Mouse (Mus musculus) lung, postnatal 36 days (tissue): ENCODE measurements around the gene Cldn20.
A peak's percentile ranks its signal among the peaks of the same experiment; 100 is the strongest.

Experiments used
- DNase-seq: peaks from one replicate; pipeline ENCODE4 v3.0.0; 2022; ENCODE audit warnings: mixed read lengths

The Cldn20 gene

DNA sequence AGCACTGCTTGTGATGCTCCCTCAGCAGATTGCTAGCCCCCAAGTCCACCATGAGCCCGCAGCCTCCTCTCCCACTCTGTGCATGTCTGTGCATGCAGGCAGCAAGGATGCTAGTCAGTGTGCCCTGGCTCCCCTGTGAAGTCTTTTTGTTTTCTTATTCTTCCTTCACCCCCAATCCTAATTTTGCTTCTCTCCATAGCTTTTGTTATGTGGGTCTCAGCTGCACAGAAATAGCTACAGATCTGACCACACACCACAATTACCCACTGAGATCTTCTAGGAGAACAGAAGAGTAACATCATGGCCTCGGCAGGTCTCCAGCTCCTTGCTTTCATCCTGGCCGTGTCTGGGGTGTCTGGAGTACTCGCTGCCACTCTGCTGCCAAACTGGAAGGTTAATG is at the start of gene Cldn20:
Gene Cldn20 (plus strand): TSS at position 301 of the 400 bp plus-strand sequence.
- no peak for DNase-seq

GRCm38 (mm10) chr17:3483091-3483490 is 49.3 kb upstream of the Cldn20 start:
- no peak for DNase-seq

DNA sequence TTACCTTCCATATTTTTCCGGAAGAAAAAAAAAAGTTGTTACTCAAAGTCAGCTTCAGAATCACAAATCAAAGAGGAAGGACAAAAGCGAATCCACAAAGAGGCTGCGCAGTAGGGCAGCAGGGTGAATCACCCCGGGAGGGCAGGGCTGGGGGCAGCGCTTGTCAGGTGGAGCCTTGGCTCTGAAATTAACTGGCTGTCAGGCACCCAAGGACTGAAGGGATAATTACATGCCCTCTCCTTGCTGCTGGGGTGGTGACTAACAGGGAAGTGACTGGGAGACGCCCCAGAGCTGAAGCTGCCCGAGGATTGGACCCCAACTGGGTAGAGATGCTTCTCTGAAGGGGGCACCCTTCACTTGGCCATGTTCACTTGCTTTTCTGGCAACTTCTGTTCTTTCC is 46.5 kb upstream of the Cldn20 start:
- no peak for DNase-seq

DNA sequence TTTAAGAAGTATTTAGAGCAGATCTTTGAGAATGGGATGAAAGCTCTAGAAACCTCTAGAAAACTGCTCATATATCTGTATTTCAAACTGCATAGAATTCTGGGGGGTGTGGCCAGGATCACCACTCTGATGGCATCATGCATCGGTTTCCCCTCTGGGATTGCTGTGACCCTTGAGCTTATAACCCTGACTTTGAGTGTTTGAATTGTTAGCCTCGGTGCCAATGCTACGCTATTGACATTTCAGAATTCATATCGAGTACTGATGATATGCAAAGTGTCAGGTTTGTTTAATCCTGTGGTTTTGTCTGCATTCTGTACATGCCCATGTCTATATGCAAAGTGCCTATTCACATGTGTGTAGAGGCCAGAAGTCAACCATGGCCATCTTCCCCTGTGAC is 45.1 kb upstream of the Cldn20 start:
- no peak for DNase-seq

DNA sequence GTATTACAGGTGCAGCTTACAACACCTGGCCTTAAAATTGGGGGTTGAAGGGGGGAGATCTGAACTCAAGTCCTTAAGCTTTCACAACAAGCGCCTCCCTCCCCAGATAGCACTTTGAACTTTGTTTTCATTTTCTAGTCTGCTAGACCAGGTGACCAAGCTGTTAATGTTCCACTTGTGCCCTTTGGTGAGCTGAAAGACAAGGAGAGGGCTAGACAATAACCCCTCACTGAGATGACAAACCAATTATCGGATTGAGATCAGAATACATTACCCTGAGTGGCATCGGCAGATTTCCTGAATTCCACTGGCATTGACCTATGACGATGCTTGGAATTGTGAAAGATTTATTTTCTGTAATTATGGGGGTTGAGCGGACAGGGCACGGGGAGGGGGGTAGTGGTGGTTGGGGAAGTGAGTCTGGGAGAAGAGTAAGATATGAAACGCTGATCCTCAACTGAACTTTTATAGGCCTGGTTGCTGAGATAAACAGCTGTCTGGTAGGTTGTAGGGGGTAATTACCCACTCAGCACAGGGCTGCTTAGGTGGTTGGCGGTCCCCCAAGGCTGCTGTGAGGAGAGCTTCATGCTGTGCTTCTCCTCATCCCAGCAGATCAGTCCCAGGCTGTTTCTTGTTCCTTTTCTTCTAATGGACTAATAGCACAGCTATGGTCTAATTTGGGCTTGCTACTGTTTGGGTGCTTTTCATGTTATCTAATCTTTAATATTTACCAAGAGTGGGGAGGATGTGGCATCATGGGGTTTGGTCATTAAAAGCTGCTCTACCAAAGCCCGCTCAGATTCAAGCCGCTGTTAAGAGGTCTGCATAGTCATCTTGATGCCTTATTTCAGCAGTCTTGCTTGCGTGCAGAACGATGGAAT is 44.4 kb upstream of the Cldn20 start:
- DNase-seq = no peak

- no peak for DNase-seq
Measured at GRCm38 (mm10) chr17:3490216-3490895, 42.0 kb upstream of the Cldn20 start.

- no peak for DNase-seq
Measured at GRCm38 (mm10) chr17:3491065-3491464, 41.3 kb upstream of the Cldn20 start.

DNA sequence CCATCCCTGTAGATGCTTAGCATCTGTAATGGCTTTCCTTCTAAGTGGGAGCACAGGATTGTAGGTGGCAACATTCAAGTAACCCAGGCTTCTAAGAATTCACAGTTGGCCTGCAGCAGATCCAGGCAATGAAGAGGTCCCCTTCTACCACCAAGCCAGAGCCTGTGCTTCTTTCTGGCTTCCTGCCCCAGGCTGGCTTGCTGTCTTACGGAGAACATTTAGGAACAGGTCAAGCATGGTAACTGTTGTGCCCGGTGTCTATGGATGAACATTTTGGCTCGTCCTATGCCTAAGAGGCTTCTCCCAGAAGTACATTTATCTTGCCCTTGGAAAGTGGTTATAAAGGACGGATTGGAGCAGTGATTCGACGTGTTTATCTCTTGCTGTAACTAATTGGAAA is 40.7 kb upstream of the Cldn20 start:
- DNase-seq = no peak

GRCm38 (mm10) chr17:3495576-3495975 is 36.8 kb upstream of the Cldn20 start:
- DNase-seq = no peak

- DNase-seq = no peak
Measured at GRCm38 (mm10) chr17:3496080-3496479, 36.3 kb upstream of the Cldn20 start.

GRCm38 (mm10) chr17:3498086-3498485 is 34.3 kb upstream of the Cldn20 start:
- peak; percentile 33 for DNase-seq

- DNase-seq = no peak
Measured at GRCm38 (mm10) chr17:3498580-3498979, 33.8 kb upstream of the Cldn20 start.

DNA sequence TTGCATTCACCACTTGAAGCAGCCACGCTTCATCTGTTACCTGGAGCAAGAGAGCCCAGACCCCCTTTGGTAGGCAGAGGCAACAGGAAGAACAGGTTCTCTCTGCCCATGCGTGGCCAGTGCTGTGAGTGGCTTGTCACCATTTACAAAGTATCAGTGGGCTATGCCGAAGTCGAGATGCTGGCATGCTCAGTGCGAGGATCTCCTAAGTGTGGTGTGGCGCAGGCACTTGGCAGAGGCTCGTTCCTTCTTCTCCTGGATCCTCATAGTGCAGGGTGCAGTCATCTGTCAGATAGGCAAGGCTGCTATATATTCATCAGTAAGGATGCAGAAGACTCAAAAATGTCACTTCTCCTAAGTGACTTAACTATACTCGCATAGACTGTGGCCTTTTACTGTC is 32.9 kb upstream of the Cldn20 start:
- no peak for DNase-seq

- DNase-seq = no peak
Measured at GRCm38 (mm10) chr17:3500076-3500475, 32.3 kb upstream of the Cldn20 start.

GRCm38 (mm10) chr17:3500936-3501335 is 31.4 kb upstream of the Cldn20 start:
- peak; percentile 3 for DNase-seq

DNA sequence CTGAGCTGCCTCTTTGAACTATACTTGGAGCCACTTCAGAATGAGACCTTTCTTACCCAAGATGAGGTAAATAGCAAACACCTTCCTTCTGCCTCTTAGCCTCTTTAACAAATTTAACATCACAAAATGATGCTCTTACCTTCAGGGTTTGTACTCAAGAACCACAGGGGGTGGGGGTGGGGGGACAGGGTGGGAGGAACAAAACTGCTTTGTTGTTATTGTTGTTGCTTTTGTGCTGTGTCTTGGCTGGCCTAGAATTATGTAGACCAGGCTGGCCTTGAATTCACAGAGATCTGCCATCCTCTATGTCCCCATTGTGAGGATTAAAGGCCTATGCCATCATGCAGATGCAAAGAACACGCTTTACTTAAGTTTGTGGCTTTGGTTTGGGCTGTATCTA is 26.6 kb upstream of the Cldn20 start:
- no peak for DNase-seq

DNA sequence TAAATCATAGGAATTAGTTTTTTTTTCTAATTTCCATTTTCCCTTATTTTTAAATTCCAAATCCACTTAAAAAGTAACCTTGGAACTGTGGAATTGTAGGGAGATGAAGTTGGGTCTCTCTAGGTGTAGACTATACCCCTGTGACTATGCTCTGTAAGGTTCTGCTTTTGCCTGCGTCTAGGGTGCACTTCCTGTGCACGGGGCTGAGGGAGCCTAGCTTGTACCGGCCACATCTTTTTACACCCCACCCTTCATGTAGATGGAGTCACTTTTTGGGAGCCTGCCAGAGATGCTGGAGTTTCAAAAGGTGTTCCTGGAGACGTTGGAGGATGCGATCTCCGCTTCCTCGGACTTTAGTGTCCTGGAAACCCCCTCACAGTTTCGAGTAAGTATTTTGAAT is 25.8 kb upstream of the Cldn20 start:
- DNase-seq = no peak

GRCm38 (mm10) chr17:3509841-3510240 is 22.5 kb upstream of the Cldn20 start:
- DNase-seq = peak; percentile 66

DNA sequence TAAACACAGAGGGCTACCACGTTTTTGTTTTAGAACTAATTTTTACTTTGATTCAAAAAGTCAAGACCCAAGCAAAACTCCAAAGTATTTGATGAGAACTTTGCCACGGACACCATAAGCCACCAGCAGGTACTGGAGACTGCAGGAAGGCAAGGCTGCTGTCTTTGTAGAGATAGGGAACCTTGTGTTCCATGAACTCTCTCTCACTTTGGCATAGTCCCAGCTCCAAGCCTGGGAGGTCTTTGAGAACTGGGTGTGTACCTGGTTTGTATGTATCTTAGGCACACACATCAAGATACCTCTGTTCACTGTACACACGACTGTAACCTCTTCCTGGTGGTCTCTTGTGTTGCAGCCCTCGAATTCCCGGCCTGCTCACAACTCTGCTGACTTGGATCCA is 18.0 kb upstream of the Cldn20 start:
- DNase-seq = no peak

DNA sequence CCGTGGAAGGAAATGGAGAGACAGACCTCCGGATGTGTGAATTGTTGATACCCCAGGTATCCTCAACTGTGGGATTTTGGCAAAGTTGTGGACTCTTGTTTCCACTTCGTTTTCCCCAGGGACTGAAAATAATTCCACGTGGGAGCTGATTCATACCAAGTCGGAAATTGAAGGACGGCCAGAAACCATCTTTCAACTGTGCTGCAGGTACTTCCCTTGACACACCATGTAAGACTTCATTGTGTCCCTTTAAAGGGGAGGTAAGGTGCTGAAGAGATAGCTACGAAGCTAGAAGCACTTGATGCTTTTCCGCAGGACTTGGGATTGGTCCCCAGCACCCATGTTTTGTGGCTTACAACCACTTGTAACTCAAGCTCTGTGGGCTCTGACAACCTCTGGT is 16.5 kb upstream of the Cldn20 start:
- no peak for DNase-seq

DNA sequence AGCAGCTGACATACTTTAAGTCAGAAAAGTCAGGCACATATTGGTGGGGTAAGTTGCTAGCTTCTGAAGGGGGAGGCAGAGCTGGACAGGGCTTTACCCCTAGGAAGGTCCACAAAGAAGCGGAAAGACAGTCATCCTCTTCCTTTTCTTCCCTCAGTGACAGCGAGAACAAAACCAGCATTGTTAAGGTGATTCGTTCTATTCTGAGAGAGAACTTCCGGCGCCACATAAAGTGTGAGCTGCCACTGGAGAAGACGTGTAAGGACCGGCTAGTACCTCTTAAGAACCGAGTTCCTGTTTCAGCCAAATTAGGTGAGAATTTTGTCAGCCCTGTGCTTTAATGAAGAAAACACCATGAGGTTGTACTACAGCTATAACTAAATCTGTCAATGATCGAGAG is 15.9 kb upstream of the Cldn20 start:
- no peak for DNase-seq

DNA sequence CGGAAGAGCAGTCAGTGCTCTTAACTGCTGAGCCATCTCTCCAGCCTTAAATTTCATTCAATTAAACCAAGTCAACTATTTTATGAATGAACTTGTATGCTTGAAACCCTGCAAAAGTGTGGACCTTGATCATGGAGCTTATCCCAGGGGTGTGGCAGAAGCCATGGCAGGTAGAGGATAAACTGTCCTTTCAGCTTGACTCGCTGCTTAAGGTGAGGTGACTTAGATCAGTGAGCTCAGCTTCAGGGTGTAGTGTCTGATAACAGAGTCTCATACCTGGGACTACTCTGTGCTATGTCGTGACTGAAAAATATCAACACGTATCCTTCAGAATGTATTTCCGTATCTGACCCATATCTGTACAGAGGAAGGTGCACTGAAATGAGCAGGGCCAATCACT is 12.0 kb upstream of the Cldn20 start:
- DNase-seq = no peak

DNA sequence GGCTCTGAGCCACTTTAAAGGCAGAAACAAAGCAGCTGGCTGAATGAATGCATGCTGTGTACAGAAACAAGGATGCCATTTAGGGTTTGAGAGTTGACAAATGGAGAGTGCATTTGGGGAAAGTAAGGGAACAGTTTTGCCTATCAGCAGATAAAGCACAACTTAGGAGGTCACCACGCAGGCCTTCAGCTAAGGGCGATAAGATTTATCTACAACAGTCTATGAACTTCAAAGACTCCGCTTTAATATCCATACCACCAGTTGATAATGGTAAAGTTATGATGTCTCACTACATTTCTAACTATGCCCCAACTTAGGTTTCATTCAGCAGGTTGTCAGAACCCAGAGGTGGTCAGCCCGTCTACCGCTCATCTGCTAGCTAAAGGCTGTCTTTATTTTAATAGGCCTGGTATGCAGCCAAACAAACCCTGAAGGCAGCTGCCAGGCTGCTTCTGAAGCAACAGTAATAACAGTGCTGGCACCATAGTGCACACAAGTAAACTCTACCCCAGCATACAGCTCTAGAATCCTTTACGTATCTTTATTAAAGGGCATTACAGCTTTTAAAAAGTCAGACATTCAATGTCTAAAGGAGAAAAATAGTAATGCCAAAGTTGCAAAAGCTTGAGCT is 4.4 kb upstream of the Cldn20 start:
- no peak for DNase-seq

DNA sequence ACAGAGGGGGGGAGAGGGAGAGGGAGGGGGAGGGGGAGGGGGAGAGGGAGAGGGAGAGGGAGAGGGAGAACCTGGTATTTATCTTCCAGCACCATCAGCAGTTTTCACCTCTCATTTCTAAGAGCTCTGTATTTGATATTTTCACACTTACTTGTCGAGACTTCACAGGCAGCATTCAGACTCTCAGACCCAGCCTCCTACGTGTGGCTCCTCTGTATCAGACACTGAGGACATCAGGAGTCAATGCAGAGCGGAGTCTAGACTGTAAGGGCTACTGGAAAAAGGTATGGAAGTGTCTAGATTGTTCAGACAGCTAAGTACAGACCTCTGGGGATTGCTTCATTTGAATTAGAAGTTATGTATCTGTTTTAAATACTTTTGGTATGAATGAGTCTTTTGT is 2.8 kb upstream of the Cldn20 start:
- DNase-seq = no peak
